Mouse (Mus musculus): ENCODE results near the gene Nbr1. TPM values are rescaled to one million over a fixed set of nuclear protein-coding genes. Genes with fewer than 3 reads are reported as not detected.
"Not testable (repeated sequence)": the region's sequence is repeated elsewhere in the genome, so short reads cannot be mapped to it uniquely, and the experiment has no call there.

Nbr1 gene
- polyA plus RNA-seq, 1 experiment from 2014 or later = 118 TPM

GRCm38 (mm10) chr11:101585805-101586204 is 33.9 kb downstream of the Nbr1 start:
- no peak overlapping the region for H3K9ac ChIP-seq
- no peak overlapping the region for H3K4me3 ChIP-seq (replicated peaks)
- H3K27me3 ChIP-seq = no peaks in the 10 kb centered on the region
- peaks cover 12% of the 10 kb centered on the region for H3K4me1 ChIP-seq
- 82% methylated on average over 4 of the region's 4 CpGs for WGBS
- H3K27ac ChIP-seq = no peak overlapping the region
- peaks cover 6% of the 10 kb centered on the region; the same call in 1 of the 2 replicates for H3K36me3 ChIP-seq (replicated peaks)
- H3K9me3 ChIP-seq = no peaks in the 10 kb centered on the region
- H3K4me2 ChIP-seq = no peak overlapping the region
- no peak for ATAC-seq (ENCODE audit: low FRiP score)

- Histone ChIP-seq H3K4me1 (no peaks in the 10 kb centered on the region), H3K9ac (no peak overlapping the region), H3K4me3 (replicated peaks) (no peak overlapping the region), H3K36me3 (replicated peaks) (peaks cover 3% of the 10 kb centered on the region; the same call in 1 of the 2 replicates), H3K27me3 (no peaks in the 10 kb centered on the region), H3K27ac (no peak overlapping the region), H3K9me3 (no peaks in the 10 kb centered on the region), H3K4me2 (no peak overlapping the region)
- ATAC-seq (ENCODE audit: low FRiP score) = no peak
- WGBS = 93% methylated on average over 10 of the region's 10 CpGs
Measured at GRCm38 (mm10) chr11:101587676-101588075, 35.7 kb downstream of the Nbr1 start.

DNA sequence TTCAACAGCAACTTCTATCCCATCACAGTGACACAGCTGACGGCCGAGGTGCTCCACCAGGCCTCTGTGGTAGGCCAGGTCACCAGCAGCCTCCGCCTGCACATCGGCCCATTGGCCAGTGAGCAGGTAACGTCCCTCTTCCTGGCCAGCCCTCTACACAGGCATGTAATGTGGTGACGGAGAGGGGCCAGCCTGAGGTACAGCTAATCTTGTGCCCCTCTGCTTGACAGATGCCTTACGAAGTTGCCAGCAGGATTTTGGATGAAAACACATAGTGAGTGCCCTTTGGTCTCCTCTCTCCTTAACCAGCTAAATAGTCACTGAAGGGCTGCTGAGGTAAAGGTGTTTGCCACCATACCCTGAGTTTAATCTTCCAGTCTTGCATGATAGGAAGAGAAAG is 36.9 kb downstream of the Nbr1 start:
- H3K9me3 ChIP-seq = no peaks in the 10 kb centered on the region
- H3K27me3 ChIP-seq = no peaks in the 10 kb centered on the region
- H3K4me2 ChIP-seq = no peak overlapping the region
- WGBS = 90% methylated on average over 7 of the region's 7 CpGs
- no peak overlapping the region for H3K27ac ChIP-seq
- no peaks in the 10 kb centered on the region for H3K36me3 ChIP-seq (replicated peaks)
- H3K4me1 ChIP-seq = no peaks in the 10 kb centered on the region
- ATAC-seq (ENCODE audit: low FRiP score) = no peak
- H3K4me3 ChIP-seq (replicated peaks) = no peak overlapping the region
- H3K9ac ChIP-seq = no peak overlapping the region

DNA sequence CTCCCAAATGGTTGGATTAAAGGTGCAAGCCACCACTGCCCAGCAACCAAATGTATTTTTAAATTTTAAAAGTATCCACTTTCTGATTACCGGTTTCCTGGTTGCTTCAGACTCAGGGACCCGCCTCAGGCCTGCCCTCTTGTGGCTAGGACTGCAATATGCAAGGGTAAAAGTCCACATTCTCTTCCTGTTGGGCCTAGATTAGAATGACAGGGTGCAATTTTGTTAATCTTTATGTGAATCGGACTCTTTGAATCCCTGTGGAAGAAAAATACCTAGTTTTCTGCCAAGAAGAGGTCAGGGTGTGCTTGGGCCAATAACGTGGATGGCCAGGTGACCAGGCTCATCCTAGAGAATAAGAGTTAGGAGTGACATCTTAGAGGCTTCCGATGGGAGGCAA is 37.5 kb downstream of the Nbr1 start:
- no peaks in the 10 kb centered on the region for H3K9me3 ChIP-seq
- H3K27me3 ChIP-seq = no peaks in the 10 kb centered on the region
- no peak overlapping the region for H3K27ac ChIP-seq
- ATAC-seq (ENCODE audit: low FRiP score) = no peak
- H3K36me3 ChIP-seq (replicated peaks) = no peaks in the 10 kb centered on the region
- H3K4me3 ChIP-seq (replicated peaks) = no peak overlapping the region
- no peak overlapping the region for H3K9ac ChIP-seq
- H3K4me1 ChIP-seq = no peaks in the 10 kb centered on the region
- no peak overlapping the region for H3K4me2 ChIP-seq
- WGBS = 27% methylated on average over 5 of the region's 5 CpGs

DNA sequence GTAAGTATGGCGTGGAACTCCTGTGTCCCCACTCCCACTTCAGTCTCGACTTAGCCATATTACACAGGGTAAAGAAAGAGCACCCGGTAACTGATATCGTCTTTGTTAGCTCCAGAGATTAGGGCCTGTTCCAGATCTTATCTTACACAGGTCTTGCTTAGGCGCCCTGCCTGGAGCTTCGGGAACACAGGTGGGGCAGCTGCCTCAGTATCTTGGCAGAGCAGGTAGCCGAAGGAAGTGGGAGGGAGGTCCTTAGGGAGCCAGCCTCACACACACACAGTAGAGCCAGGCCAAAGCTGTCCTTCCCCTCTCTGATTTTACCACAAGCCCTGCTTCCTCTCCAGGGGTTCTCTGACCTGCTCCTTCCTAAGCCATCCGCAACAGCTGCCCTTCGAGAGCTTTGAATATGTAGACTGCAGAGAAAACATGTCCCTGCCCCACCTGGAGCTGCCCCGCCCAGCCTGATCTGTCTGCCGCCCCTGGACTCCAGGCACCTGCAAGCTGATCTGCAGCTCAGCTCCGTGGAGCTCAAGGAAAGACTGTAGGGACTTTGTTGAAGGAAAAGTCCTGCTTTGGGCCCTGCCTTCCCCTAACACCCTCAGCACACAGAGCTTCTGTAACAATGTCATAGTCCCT is 38.2 kb downstream of the Nbr1 start:
- no peaks in the 10 kb centered on the region for H3K27me3 ChIP-seq
- no peak for ATAC-seq (ENCODE audit: low FRiP score)
- no peak overlapping the region for H3K9ac ChIP-seq
- H3K36me3 ChIP-seq (replicated peaks) = no peaks in the 10 kb centered on the region
- WGBS = 77% methylated on average over 12 of the region's 12 CpGs
- no peaks in the 10 kb centered on the region for H3K9me3 ChIP-seq
- H3K4me1 ChIP-seq = no peaks in the 10 kb centered on the region
- H3K4me2 ChIP-seq = no peak overlapping the region
- no peak overlapping the region for H3K4me3 ChIP-seq (replicated peaks)
- no peak overlapping the region for H3K27ac ChIP-seq

- no peak within 1 kb of the TSS for H3K4me2 ChIP-seq
- H3K27me3 ChIP-seq = peaks cover 5% of the 10 kb centered on the region; the same call in 1 of the 2 replicates
- WGBS = 80% methylated on average over 6 of the region's 6 CpGs
- H3K9ac ChIP-seq = peak within 1 kb of the TSS; percentile 3; the same call in 1 of the 2 replicates
- no peaks in the 10 kb centered on the region for H3K36me3 ChIP-seq (replicated peaks)
- no peak for ATAC-seq (ENCODE audit: low FRiP score)
- H3K27ac ChIP-seq = no peak within 1 kb of the TSS
- no peak within 1 kb of the TSS for H3K4me3 ChIP-seq (replicated peaks)
- H3K9me3 ChIP-seq = no peaks in the 10 kb centered on the region
- H3K4me1 ChIP-seq = no peaks in the 10 kb centered on the region
Measured at GRCm38 (mm10) chr11:101599156-101599555, 47.2 kb downstream of the Nbr1 start, which contains the start of gene Gm11634. Gene Gm11634 (minus strand): TSS chr11:101599256.

DNA sequence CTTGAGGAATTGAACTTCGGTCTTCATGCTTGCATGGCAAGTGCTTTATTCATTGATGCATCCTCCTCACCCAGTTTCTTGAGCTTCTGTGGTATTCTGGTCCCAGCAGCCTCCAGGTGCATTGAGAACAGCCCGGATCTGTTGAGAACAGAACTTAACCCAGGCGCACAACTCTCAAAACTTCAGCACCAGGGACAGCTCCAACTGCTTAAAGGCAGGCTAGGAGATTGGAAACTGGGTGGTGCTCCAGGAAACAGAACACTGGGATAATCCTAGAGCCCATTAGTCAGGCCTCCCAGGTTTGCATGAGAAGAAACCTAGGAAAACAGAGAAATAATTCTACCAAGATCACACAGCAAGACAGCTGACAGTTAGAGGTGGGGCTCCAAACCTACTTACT is 50.5 kb downstream of the Nbr1 start:
- Histone ChIP-seq H3K4me3 (replicated peaks) (no peak overlapping the region), H3K4me1 (no peaks in the 10 kb centered on the region), H3K9me3 (no peaks in the 10 kb centered on the region), H3K27me3 (peaks cover 5% of the 10 kb centered on the region; the same call in 1 of the 2 replicates), H3K27ac (no peak overlapping the region), H3K36me3 (replicated peaks) (no peaks in the 10 kb centered on the region), H3K4me2 (no peak overlapping the region), H3K9ac (no peak overlapping the region)
- 9% methylated on average over 3 of the region's 3 CpGs for WGBS
- no peak for ATAC-seq (ENCODE audit: low FRiP score)

GRCm38 (mm10) chr11:101604116-101604515 is 52.2 kb downstream of the Nbr1 start:
- H3K9me3 ChIP-seq = no peaks in the 10 kb centered on the region
- H3K27me3 ChIP-seq = peaks cover 5% of the 10 kb centered on the region; the same call in 1 of the 2 replicates
- H3K4me3 ChIP-seq (replicated peaks) = peak overlapping the region; percentile 41
- no peak for ATAC-seq (ENCODE audit: low FRiP score)
- peak overlapping the region; percentile 9; the same call in 1 of the 2 replicates for H3K9ac ChIP-seq
- 0% methylated on average over 3 of the region's 3 CpGs for WGBS
- H3K36me3 ChIP-seq (replicated peaks) = no peaks in the 10 kb centered on the region
- H3K4me2 ChIP-seq = peak overlapping the region; percentile 53
- no peak overlapping the region for H3K27ac ChIP-seq
- H3K4me1 ChIP-seq = no peaks in the 10 kb centered on the region

DNA sequence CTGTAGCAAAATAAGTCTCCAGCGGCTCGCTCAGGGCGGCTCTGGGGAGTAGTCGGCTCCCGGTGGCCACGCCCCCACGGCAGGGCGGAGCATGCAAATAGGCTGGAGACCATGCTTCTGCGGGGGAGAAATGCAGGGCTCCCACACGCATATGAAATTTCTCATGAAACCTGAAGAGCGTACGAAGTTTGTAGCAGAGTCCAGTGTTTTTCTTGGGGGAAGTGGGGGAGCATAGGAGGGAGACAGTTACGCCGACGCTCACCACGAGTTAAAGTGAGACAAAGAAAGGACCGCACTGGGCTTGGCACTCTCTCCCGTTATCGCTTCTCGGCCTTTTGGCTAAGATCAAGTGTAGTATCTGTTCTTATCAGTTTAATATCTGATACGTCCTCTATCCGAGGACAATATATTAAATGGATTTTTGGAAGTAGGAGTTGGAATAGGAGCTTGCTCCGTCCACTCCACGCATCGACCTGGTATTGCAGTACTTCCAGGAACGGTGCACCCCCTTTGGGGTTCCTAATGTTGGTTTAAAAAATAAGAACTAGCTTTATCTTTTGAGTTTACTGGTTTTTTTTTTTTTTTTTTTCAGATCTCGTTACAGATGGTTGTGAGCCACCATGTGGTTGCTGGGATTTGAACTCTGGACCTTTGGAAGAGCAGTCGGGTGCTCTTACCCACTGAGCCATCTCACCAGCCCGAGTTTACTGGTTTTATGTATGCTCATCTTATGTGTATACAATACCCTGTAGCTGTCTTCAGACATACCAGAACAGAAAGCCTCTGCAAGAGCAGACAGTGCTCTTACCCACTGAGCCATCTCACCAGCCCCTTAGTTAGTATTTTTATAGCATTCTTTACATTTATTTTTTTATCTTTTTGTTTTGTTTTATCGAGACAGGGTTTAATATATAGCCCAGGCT is 52.8 kb downstream of the Nbr1 start:
- H3K27me3 ChIP-seq; H3K36me3 ChIP-seq (replicated peaks); H3K4me1 ChIP-seq; H3K9me3 ChIP-seq: not testable (repeated sequence)
- peak overlapping the region; percentile 41 for H3K4me3 ChIP-seq (replicated peaks)
- peak overlapping the region; percentile 9; the same call in 1 of the 2 replicates for H3K9ac ChIP-seq
- H3K27ac ChIP-seq = peak overlapping the region; percentile 76
- 1% methylated on average over 30 of the region's 30 CpGs for WGBS
- H3K4me2 ChIP-seq = peak overlapping the region; percentile 53
- peak; percentile 89 for ATAC-seq (ENCODE audit: low FRiP score)

DNA sequence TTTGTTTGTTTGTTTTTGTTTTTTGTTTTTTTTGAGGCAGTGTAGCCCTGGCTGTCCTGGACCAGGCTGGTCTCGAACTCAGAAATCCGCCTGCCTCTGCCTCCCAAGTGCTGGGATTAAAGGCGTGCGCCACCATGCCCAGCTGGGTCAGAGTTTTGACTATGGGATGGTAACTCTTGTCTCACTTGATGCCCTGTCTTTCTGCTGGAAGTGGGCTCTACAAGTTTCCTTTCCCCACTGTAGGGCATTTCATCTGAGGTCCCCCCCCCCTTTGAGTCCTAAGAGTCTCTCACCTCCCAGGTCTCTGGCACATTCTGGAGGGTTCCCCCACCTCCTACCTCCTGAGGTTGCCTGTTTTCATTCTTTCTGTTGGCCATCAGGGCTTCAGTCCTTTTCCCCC is 55.2 kb downstream of the Nbr1 start:
- not testable (repeated sequence) for H3K36me3 ChIP-seq (replicated peaks); H3K9me3 ChIP-seq; ATAC-seq (ENCODE audit: low FRiP score); H3K4me1 ChIP-seq; H3K27me3 ChIP-seq; H3K4me2 ChIP-seq; H3K27ac ChIP-seq; H3K4me3 ChIP-seq (replicated peaks); H3K9ac ChIP-seq
- WGBS = 89% methylated on average over 4 of the region's 4 CpGs

GRCm38 (mm10) chr11:101610445-101610844 is 58.5 kb downstream of the Nbr1 start:
- no peak overlapping the region for H3K27ac ChIP-seq
- H3K4me1 ChIP-seq = peaks cover 16% of the 10 kb centered on the region
- H3K27me3 ChIP-seq = no peaks in the 10 kb centered on the region
- no peak overlapping the region for H3K4me2 ChIP-seq
- no peak overlapping the region for H3K4me3 ChIP-seq (replicated peaks)
- no peak for ATAC-seq (ENCODE audit: low FRiP score)
- H3K9ac ChIP-seq = no peak overlapping the region
- H3K9me3 ChIP-seq = no peaks in the 10 kb centered on the region
- H3K36me3 ChIP-seq (replicated peaks) = no peaks in the 10 kb centered on the region
- WGBS = 44% methylated on average over 11 of the region's 11 CpGs

- Histone ChIP-seq H3K4me1 (peaks cover 39% of the 10 kb centered on the region), H3K27ac (peak overlapping the region; percentile 19; the same call in 1 of the 2 replicates), H3K4me2 (no peak overlapping the region), H3K4me3 (replicated peaks) (no peak overlapping the region), H3K27me3 (no peaks in the 10 kb centered on the region), H3K36me3 (replicated peaks) (no peaks in the 10 kb centered on the region), H3K9me3 (no peaks in the 10 kb centered on the region), H3K9ac (no peak overlapping the region)
- WGBS = 79% methylated on average over 6 of the region's 6 CpGs
- no peak for ATAC-seq (ENCODE audit: low FRiP score)
Measured at GRCm38 (mm10) chr11:101613596-101613995, 61.6 kb downstream of the Nbr1 start.

Data from forebrain, embryonic 12.5 days (tissue).